Mouse (Mus musculus) cerebellum, postnatal 14 days (tissue): ENCODE data around the gene Gsta3.

Experiments used
- DNase-seq, 2 experiments: peaks; one replicate each; pipeline ENCODE4 v3.0.0; 2021; ENCODE audit warnings: mixed read lengths in 2 of 2

The Gsta3 gene

GRCm38 (mm10) chr1:21304174-21304573 is 63.8 kb downstream of the Gsta3 start:
- DNase-seq = no peak

- DNase-seq = no peak
Observed at GRCm38 (mm10) chr1:21304646-21305045, 64.3 kb downstream of the Gsta3 start.

- no peak for DNase-seq
Observed at GRCm38 (mm10) chr1:21305443-21305842, 65.1 kb downstream of the Gsta3 start.

GRCm38 (mm10) chr1:21314336-21314735 is 73.9 kb downstream of the Gsta3 start:
- no peak for DNase-seq
